Mouse (Mus musculus) cerebellum, adult 11-12 months (tissue): ENCODE results near the gene Dpp7.

ENCODE experiments used
- DNase-seq: peaks from one replicate; pipeline ENCODE4 v3.0.0; 2022

Dpp7 gene

DNA sequence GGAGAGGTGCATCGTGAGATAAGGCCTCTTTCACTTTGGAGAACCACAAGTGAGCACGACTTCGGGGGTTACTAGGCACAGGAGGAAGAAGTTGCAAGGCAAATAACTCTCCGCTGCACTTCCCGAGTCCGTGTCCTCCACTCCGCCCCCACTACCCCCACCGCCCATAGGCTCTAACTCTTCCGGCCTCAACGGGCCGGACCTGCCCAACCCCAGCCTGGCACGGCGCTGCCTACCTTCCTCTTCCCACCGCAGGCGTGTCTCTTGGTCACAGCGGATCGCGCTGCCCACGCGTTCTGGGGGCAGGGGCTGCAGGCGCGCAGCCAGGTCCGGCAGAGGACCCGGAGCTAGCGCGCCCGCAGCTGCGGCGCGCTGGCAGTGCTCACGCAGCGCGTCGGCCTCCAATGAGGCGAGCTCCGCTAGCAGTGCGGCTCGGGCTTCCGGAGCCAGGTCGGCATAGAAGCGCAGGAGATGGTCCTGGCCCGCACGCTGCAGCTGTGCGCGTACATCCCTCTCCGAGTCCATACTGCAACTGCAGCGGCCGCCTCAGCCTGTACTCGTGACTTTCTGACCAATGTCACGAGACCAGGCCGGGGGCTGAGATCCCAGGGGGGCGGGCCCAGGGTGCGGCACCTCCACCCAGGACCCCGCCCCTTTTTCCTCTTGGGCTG is 9.1 kb upstream of the Dpp7 start, which contains the start of gene Uap1l1:
Gene Uap1l1, minus strand, starts transcription at position 592 of the 671 bp plus-strand sequence.
- DNase-seq, result peak; percentile 55

GRCm38 (mm10) chr2:25364761-25365090 is 8.6 kb upstream of the Dpp7 start:
- DNase-seq, result no peak

GRCm38 (mm10) chr2:25364313-25364712 is 8.2 kb upstream of the Dpp7 start:
- DNase-seq, result no peak

DNA sequence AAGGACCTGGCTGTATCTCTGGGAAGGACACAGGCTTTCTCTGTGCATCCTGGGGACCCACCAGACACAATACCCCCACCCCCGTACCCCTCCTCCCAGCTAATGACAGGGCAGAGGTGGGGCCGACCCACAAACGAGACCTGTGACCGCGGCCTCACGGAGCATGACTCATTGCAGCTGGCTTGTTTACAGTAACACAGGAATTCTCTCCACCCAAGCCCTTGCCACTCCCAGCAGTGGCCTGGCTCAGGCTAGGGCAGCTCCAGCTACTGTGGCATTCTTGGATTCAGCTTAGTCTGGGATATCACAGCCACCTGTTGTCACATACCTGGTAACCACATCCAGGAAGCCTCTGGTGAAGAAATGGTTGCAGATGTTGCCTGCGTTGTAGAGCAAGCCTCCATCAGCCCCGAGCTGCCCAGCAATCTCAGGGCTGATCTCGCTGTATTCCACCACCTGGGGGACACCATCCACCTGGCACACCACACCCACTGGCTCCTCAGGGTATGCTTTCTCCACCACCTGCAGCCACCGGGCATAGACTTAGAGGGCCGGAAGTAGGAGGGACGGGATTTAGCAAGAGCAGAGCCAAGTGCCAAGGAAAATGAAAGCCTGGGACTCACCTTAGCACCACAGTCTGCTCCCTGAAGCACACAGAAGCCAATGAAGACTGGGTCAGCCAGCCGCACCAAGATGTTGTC is 7.5 kb upstream of the Dpp7 start:
- DNase-seq, result no peak

DNA sequence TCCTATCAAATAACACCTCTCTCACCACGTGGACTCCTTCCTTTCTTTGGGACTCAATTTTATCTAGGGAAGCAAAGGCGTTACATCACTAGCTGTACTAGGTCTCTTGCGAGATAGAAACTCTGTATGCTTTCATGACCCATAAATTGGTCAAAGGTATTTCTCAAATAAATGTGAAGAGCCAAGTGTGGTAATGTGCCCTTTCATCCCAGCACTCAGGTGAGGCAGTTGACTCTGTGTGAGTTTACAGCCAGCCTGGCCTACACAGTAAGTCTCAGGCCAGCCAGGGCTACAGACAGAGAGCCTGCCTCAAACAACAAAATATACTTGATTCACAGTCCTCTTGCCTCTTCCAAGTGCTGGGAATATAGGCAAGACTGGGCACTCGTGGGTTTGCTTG is 3.7 kb upstream of the Dpp7 start:
- no peak for DNase-seq

DNA sequence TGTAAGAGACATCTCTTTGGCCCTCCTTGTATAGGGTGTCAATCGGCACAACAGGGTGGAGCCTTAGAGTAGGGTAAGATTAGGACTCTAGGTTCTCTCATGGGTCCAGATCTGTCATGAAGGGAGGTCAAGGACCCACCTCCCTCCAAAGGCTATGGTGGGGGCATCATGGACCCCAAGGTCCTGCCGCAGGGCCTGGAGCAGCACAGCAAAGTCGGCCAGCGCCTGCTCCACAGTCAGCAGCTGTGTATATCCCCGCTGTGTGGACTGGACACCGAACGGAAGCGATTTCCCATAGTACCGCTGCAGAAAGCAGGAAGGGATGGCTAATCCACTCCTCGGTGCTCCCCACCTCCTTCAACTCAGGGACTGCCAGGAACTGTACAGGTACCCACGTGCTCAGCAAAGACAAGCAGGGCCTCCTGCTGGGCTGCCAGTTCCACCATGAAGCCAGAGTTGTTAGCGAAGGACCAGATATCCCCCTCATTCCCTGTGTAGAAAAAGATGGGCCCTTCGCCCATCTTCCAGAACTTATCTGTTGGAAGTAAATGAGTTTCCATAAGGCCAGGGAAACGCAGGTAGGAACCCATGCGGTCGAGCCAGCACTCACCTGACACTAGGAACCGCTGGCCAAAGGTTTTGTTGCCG is 616 bp downstream of the Dpp7 start:
- no peak for DNase-seq

- no peak for DNase-seq
Observed at GRCm38 (mm10) chr2:25354211-25354610, 1.9 kb downstream of the Dpp7 start.

- no peak for DNase-seq
Observed at GRCm38 (mm10) chr2:25350701-25351100, 5.5 kb downstream of the Dpp7 start.

DNA sequence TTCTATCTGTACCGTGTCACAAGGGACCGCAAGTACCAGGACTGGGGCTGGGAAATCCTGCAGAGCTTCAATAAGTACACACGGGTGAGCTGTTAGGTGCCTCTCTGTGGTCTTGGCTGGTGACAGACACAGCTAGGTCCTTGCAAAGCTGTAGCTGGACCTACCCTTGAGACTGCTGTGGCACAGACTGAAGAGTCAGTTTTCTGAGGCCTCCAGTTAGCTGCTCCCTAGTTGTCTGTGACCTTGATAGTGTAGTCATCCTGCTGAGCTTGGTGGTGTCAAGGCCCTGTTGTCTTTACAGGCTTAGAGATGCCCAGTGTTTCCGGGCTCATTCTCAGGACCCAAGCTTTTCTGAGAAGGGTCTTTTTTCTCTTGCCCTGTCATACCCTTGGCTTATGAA is 6.7 kb downstream of the Dpp7 start:
- DNase-seq, result no peak

DNA sequence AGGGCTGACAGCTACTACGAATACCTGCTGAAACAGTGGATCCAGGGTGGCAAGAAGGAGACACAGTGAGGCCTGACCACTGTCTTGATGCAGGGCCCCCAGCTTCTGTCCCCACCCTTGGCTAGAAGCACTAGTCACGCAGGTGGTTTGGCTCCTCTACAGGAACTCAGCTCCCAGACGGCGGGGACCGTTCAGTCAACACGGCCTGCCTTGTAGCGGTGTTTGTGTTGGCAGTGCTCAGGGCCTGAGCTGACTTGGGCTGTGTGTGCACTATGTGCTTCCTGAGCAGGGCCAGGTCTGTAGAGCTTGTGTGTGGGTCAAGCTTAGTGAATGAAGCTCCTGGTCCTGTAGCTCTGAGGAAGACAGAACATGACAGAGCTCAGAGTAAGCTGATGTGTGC is 8.0 kb downstream of the Dpp7 start:
- no peak for DNase-seq

DNA sequence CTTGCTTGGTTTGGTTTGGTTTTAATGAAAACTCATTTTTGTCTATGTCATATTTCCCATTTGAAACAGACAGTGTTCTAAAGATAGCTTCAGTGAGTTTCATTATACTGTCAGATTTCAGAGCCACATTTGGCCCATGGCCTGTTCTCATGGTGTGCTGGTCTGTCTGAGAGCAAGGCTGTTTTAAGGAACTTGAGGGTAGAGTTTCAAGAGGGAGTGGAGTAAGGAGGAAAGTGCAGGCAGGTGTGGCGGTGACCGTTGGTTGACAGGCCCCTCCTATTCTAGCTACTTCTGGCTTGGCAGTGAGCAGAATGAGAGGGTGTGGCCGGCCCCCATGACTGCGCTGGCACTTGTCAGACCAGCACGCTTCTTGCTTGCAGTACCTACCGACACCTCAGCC is 17.9 kb downstream of the Dpp7 start:
- DNase-seq, result no peak

- no peak for DNase-seq
Observed at GRCm38 (mm10) chr2:25333569-25333968, 22.6 kb downstream of the Dpp7 start.

DNA sequence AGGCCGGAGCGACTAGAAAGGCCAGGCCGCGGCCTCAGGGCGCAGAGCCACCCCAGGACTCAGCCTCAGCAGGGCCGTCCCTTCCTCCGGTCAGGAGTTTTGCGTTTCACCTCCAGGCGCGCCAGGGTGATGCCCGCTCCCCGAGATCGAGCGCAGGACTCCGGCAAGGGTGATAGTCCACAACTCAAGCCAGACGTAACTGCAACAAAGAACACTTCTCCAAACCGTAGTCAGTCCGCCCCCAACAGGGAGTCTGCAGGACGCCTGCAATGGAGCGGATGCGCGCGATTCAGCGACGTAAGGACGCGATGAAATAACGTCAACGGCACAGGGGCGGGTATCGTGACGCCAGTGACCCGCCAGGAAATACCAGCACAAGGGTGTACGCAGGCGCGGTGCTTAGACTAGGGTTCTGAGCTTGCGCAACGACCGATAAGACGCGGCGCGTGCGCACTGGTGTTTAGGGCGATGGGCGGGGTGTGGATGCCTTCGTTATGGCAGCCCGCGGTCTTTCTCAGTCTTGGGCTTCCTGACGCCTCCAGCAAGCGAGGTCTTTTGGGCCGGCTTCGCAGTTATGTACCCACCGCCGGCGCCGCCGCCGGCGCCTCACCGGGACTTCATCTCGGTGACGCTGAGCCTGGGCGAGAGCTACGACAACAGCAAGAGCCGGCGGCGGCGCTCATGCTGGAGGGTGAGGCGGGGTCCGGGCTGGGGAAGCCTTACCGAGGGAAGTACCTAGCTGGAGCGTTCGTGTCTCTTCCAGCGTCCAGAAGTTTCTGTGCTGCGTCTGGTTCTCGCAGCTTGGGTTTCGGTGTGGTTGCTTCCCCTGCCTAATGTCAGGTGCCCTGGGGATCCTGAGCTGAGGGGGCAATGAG is 23.6 kb downstream of the Dpp7 start, which contains the start of gene Man1b1:
Gene Man1b1, plus strand, starts transcription at position 53 of the 875 bp plus-strand sequence.
- DNase-seq, result peak; percentile 99

GRCm38 (mm10) chr2:25331470-25331869 is 24.7 kb downstream of the Dpp7 start:
- DNase-seq, result no peak

- DNase-seq, result no peak
Observed at GRCm38 (mm10) chr2:25328440-25328839, 27.7 kb downstream of the Dpp7 start.

- no peak for DNase-seq
Observed at GRCm38 (mm10) chr2:25326036-25326435, 30.1 kb downstream of the Dpp7 start.

- no peak for DNase-seq
Observed at GRCm38 (mm10) chr2:25320084-25320483, 36.1 kb downstream of the Dpp7 start.

GRCm38 (mm10) chr2:25318971-25319773 is 37.0 kb downstream of the Dpp7 start, which contains the start of gene Grin1:
TSS of gene Grin1 (minus strand) at chr2:25319187.
- peak; percentile 90 for DNase-seq

DNA sequence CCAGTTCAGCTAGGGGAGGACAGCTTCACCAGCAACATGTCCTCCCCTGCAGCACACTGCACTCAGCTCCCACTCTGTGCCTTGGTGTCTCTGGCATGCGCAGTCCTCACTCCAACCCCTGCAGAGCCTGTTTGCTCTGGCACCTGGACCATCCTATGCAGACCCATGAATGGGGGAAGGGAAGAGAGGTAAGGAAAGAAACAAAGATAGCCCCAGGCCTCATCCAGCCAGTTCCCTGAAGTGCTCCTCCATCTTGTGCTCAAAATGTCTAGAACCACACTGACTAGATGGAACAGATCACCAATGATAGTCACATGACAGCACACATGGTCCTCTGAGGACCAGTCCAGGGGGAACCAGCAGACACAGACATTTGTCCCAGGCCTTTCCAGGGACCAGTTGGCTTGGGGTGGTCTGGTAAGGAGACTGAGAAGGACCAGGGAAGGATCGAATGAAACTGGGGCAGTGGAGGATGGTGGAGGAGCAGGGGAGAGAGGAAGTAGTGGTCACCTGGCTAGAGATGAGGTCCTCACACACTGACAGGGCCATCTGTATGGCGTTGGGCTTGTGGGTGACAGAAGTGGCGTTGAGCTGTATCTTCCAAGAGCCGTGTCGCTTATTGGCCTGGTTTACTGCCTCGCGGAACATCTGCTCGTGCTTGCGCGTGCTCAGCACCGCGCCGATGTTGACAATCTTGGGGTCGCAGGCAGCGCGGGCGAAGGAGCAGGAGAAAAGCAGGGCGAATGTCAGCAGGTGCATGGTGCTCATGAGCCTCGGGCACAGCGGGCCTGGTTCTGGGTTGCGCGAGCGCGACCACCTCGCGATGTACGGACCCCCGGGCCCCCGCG is 37.8 kb downstream of the Dpp7 start:
- peak; percentile 77 for DNase-seq

DNA sequence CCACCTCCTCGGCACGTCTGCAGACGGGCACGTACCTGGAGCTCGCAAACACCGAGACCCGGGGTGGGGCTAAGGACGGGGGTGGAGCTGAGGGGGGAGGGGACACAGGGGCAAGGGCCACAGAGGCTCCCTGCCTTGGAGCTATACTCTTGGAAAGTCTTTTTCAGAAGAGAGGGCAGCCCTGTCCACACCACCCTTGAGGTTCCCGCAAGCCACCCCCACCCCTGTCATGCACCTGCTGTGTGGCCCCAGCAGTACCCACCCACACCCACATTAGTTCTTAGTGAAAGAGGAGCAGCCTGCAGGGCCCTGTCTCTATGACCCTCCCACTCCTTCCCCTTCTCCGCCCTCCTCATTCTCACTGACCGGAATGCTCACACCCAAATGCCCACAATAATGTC is 44.7 kb downstream of the Dpp7 start:
- no peak for DNase-seq

DNA sequence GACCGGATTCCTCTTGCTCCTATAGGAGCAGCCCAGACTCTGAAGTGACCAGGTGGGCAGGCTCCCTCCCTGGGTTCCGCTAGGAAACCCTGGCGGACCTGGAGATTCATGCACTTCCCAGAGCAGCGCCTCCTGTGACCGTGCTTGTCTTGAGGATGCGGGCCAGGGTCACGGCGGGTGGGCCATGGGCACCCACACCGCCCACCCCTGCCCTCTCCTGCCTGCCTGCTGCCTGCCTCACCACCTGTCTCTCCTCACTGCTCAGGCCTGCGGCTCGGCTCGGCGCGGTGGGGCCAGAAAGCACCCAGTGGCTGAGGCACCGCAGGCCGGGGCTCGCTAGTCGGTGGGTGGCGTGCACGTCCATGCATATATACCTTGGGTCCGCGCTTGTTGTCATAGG is 45.2 kb downstream of the Dpp7 start:
- no peak for DNase-seq
